In the genomic region with DNA sequence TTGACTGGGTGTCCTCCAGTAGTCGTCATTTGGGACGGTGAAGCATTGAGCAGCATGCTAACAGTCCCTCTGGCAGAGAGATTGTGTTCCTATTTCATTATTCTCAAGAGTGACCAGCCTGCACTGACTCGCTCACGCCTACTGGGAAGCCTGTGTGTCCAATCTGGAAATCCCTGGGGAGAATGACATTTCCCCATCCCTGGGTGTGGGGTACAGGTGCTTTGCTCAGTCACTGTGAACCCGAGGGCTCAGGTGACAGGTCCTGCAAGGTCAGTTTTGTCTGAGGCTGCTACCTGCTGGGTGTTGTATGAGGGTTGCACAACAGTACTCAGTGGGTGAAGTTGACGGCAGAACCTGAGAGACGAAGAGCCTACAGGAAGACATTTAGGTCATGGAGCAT, we compare ENCODE assay signal across 38 mouse cellular contexts. TPM values are rescaled to one million over a fixed set of nuclear protein-coding genes. Genes with fewer than 3 reads are reported as not detected.
"Had no signal": no experiment of that assay in that cellular context is flagged by ENCODE, and none has a peak within 500 bp of the region (broad histone marks: within the 10 kb centered on the region; RNA-seq: fewer than 3 reads in every experiment).

No protein-coding gene starts in this region.

- H3K4me2 ChIP-seq: embryonic facial prominence, embryonic 12.5 days; embryonic facial prominence, embryonic 13.5 days; embryonic facial prominence, embryonic 15.5 days; forebrain, embryonic 12.5 days; forebrain, embryonic 13.5 days; forebrain, embryonic 15.5 days had no signal

- H3K9me3 ChIP-seq: embryonic facial prominence, embryonic 10.5 days; embryonic facial prominence, embryonic 12.5 days; embryonic facial prominence, embryonic 13.5 days; embryonic facial prominence, embryonic 15.5 days; forebrain, embryonic 10.5 days; forebrain, embryonic 12.5 days; forebrain, embryonic 13.5 days; forebrain, embryonic 15.5 days had no signal

- ATAC-seq: forebrain, embryonic 13.5 days; forebrain, embryonic 14.5 days; forebrain, embryonic 15.5 days; forebrain, embryonic 16.5 days; forebrain, postnatal 0 days had no signal

- H3K9ac ChIP-seq: embryonic facial prominence, embryonic 12.5 days; embryonic facial prominence, embryonic 13.5 days; embryonic facial prominence, embryonic 15.5 days; forebrain, embryonic 12.5 days; forebrain, embryonic 13.5 days; forebrain, embryonic 15.5 days; forebrain, postnatal 0 days had no signal

- DNase-seq: cerebellum, adult 18-20 months; cerebellum, adult 2 months; cerebellum, adult 8-10 months; cerebellum, adult 9-10 months; cerebellum, adult 9-11 months; cerebellum, postnatal 10 days; cerebellum, postnatal 14 days; cerebellum, postnatal 25 days; cerebellum, postnatal 36 days; embryo, embryonic 11 days; forebrain, postnatal 0 days; gastrocnemius, postnatal 10 days; gastrocnemius, postnatal 14 days; gastrocnemius, postnatal 25 days; gastrocnemius, postnatal 36 days; heart, adult 11 months; heart, adult 18-20 months; heart, adult 2 months had no signal

- H3K36me3 ChIP-seq: embryonic facial prominence, embryonic 10.5 days; embryonic facial prominence, embryonic 12.5 days; embryonic facial prominence, embryonic 13.5 days; embryonic facial prominence, embryonic 15.5 days; forebrain, embryonic 10.5 days; forebrain, embryonic 12.5 days; forebrain, embryonic 15.5 days had no signal

- H3K27ac ChIP-seq: embryonic facial prominence, embryonic 10.5 days; embryonic facial prominence, embryonic 12.5 days; embryonic facial prominence, embryonic 13.5 days; embryonic facial prominence, embryonic 15.5 days; forebrain, embryonic 10.5 days; forebrain, embryonic 12.5 days; forebrain, embryonic 13.5 days; forebrain, embryonic 15.5 days; heart, adult 2 months had no signal

- H3K27me3 ChIP-seq: embryonic facial prominence, embryonic 12.5 days; embryonic facial prominence, embryonic 13.5 days; embryonic facial prominence, embryonic 15.5 days; forebrain, embryonic 15.5 days had no signal

- H3K4me1 ChIP-seq: embryonic facial prominence, embryonic 10.5 days; embryonic facial prominence, embryonic 12.5 days; embryonic facial prominence, embryonic 13.5 days; embryonic facial prominence, embryonic 15.5 days; forebrain, embryonic 12.5 days; forebrain, embryonic 13.5 days; forebrain, embryonic 15.5 days had no signal

- H3K4me3 ChIP-seq: embryonic facial prominence, embryonic 10.5 days; embryonic facial prominence, embryonic 12.5 days; embryonic facial prominence, embryonic 13.5 days; embryonic facial prominence, embryonic 15.5 days; erythroblast, embryonic 14.5 days; forebrain, embryonic 10.5 days; forebrain, embryonic 12.5 days; forebrain, embryonic 13.5 days; forebrain, embryonic 15.5 days; heart, adult 2 months had no signal

RNA-seq across cellular contexts. Expression of gene Gm4491, which starts 6.6 kb away (rescaled TPM):
- total RNA-seq: common myeloid progenitor, adult 5-6 weeks; gastrocnemius, adult 18-20 months; gastrocnemius, adult 8-10 months; gastrocnemius, postnatal 10 days; gastrocnemius, postnatal 14 days; gastrocnemius, postnatal 25 days; gastrocnemius, postnatal 36 days; gastrocnemius, postnatal 4 days; granulocyte monocyte progenitor cell, adult 5-6 weeks; heart, adult 18-20 months; heart, adult 2 months; heart, adult 8-10 months had no signal
- polyA plus RNA-seq: embryonic facial prominence, embryonic 10.5 days; embryonic facial prominence, embryonic 11.5 days; embryonic facial prominence, embryonic 12.5 days; embryonic facial prominence, embryonic 14.5 days; embryonic facial prominence, embryonic 15.5 days; erythroblast, embryonic 14.5 days; forebrain, embryonic 10.5 days; forebrain, embryonic 11.5 days; forebrain, embryonic 12.5 days; forebrain, embryonic 13.5 days; forebrain, embryonic 14.5 days; forebrain, embryonic 15.5 days; forebrain, embryonic 16.5 days; forebrain, postnatal 0 days; heart, adult 2 months had no signal

RNA-seq across cellular contexts. Expression of gene Gjb6, which starts 11.1 kb away (rescaled TPM):
- total RNA-seq: common myeloid progenitor, adult 5-6 weeks; gastrocnemius, adult 18-20 months; gastrocnemius, adult 8-10 months; gastrocnemius, postnatal 14 days; gastrocnemius, postnatal 36 days; gastrocnemius, postnatal 4 days; granulocyte monocyte progenitor cell, adult 5-6 weeks; heart, adult 18-20 months; heart, adult 2 months; heart, adult 8-10 months had no signal
- polyA plus RNA-seq: erythroblast, embryonic 14.5 days; heart, adult 2 months had no signal

RNA-seq across cellular contexts. Expression of gene Gjb2, which starts 17.8 kb away (rescaled TPM):
- total RNA-seq: common myeloid progenitor, adult 5-6 weeks; granulocyte monocyte progenitor cell, adult 5-6 weeks; heart, adult 2 months; heart, adult 8-10 months had no signal
